Comparison of ENCODE assay signal across 8 mouse cellular contexts in the genomic region with DNA sequence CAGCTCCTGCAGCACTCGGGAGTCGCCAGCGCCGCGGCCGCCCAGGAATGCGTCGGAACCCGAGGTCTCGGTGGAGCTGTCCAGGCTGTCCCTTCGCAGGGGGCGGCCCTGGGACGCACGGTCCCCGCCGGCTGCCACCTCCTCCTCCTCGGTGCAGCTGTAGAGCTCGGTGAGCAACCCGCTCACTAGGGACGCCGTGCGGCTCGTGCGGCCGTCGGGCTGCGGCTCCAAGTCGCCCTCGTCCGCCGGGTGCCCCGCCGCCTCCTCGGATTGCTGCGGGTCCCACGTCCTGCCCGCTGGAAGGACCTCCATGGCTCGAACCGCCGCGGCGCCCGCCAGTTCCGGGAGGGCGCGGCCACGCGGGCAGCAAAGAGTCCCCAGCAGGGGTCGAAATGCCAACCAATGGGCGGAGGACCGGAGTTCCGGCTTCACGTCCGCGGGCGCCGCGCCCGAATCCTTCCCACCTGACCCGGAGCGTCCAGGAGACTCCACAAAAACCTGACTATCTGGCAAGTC. TPM values are rescaled to one million over a fixed set of nuclear protein-coding genes. Genes with fewer than 3 reads are reported as not detected.
A peak's percentile ranks its signal among the peaks of the same experiment; 100 is the strongest.
DNase-seq lines count a peak whose midpoint lies in the region; ATAC-seq and TF ChIP-seq lines count a peak whose summit lies in the region.

Tbc1d30 (minus strand) TSS at position 213 of the 516 bp plus-strand sequence.

- H3K4me2 ChIP-seq in embryonic facial prominence, embryonic 12.5 days (replicated peaks), result peak within 1 kb of the TSS; percentile 92
- peak within 1 kb of the TSS; percentile 99 for H3K4me2 ChIP-seq in heart, postnatal 0 days (ENCODE audit: low read depth, low read length)
- H3K4me2 ChIP-seq in neural tube, embryonic 12.5 days (replicated peaks), result peak within 1 kb of the TSS; percentile 98

- peak; percentile 13; the same call in 1 of the 2 replicates for TF ChIP-seq CTCF in heart, postnatal 0 days (IDR thresholded peaks at IDR 0.05; ENCODE audit: low read depth)

- H3K27me3 ChIP-seq in embryonic facial prominence, embryonic 12.5 days, result peaks cover 37% of the 10 kb centered on the region
- H3K27me3 ChIP-seq in heart, postnatal 0 days (ENCODE audit: control insufficient read depth, insufficient read depth, low read length), result no peaks in the 10 kb centered on the region; the same call in 1 of the 2 replicates
- H3K27me3 ChIP-seq in neural tube, embryonic 12.5 days (replicated peaks), result peaks cover 34% of the 10 kb centered on the region

- peaks cover 15% of the 10 kb centered on the region for H3K4me1 ChIP-seq in embryonic facial prominence, embryonic 12.5 days
- no peaks in the 10 kb centered on the region; the same call in none of the 2 replicates for H3K4me1 ChIP-seq in heart, postnatal 0 days (ENCODE audit: control insufficient read depth, insufficient read depth)
- peaks cover 13% of the 10 kb centered on the region for H3K4me1 ChIP-seq in neural tube, embryonic 12.5 days

- DNase-seq in adrenal gland, adult (ENCODE audit: inconsistent age in 2 of 2, low spot score in 1 of 2), result peak; percentile 72 to 91
- peak; percentile 51 for DNase-seq in heart, postnatal 0 days (ENCODE audit: low spot score)
- peak; percentile 72 for DNase-seq in kidney, postnatal 10 days
- peak; percentile 84 to 91 for DNase-seq in lung, adult 18-20 months
- no peak for DNase-seq in frontal cortex, postnatal 25 days (ENCODE audit: low spot score in 2 of 2)

- peak within 1 kb of the TSS; percentile 49 for H3K9ac ChIP-seq in embryonic facial prominence, embryonic 12.5 days
- H3K9ac ChIP-seq in heart, postnatal 0 days (replicated peaks; ENCODE audit: low read depth, low read length), result peak within 1 kb of the TSS; percentile 67
- peak within 1 kb of the TSS; percentile 49 for H3K9ac ChIP-seq in neural tube, embryonic 12.5 days

- 0 out of 2 replicates have a peak, but pooled peaks cover 4% of the 10 kb centered on the region for H3K9me3 ChIP-seq in embryonic facial prominence, embryonic 12.5 days
- no peaks in the 10 kb centered on the region for H3K9me3 ChIP-seq in heart, postnatal 0 days (replicated peaks; ENCODE audit: control insufficient read depth, low read length)
- H3K9me3 ChIP-seq in neural tube, embryonic 12.5 days, result peaks cover 6% of the 10 kb centered on the region; the same call in 1 of the 2 replicates

- TF ChIP-seq EP300 in heart, postnatal 0 days (IDR thresholded peaks at IDR 0.05; ENCODE audit: low read depth), result no peak

- H3K27ac ChIP-seq in embryonic facial prominence, embryonic 12.5 days, result 0 out of 2 replicates have a peak within 1 kb of the TSS, but pooled peaks have one; percentile 30
- H3K27ac ChIP-seq in heart, postnatal 0 days (ENCODE audit: low read depth), result peak within 1 kb of the TSS; percentile 30
- no peak within 1 kb of the TSS for H3K27ac ChIP-seq in neural tube, embryonic 12.5 days

- H3K36me3 ChIP-seq in embryonic facial prominence, embryonic 12.5 days, result no peaks in the 10 kb centered on the region
- no peaks in the 10 kb centered on the region for H3K36me3 ChIP-seq in heart, postnatal 0 days (replicated peaks; ENCODE audit: control insufficient read depth, insufficient read depth, low read length)
- H3K36me3 ChIP-seq in neural tube, embryonic 12.5 days, result no peaks in the 10 kb centered on the region

- peak within 1 kb of the TSS; percentile 52 for H3K4me3 ChIP-seq in embryonic facial prominence, embryonic 12.5 days
- H3K4me3 ChIP-seq in heart, postnatal 0 days (ENCODE audit: low read depth, low read length), result peak within 1 kb of the TSS; percentile 79
- H3K4me3 ChIP-seq in neural tube, embryonic 12.5 days, result peak within 1 kb of the TSS; percentile 46

- peak; percentile 71 for ATAC-seq in CD4-positive, CD25-positive, alpha-beta regulatory T cell, adult 4 months
- ATAC-seq in embryonic facial prominence, embryonic 12.5 days (ENCODE audit: insufficient number of reproducible peaks, insufficient read depth, low FRiP score, low TSS enrichment), result 0 out of 2 replicates have a peak, but pooled peaks have one; percentile 81
- peak; percentile 84 for ATAC-seq in heart, postnatal 0 days (ENCODE audit: insufficient read depth, low read depth)
- ATAC-seq in neural tube, embryonic 12.5 days (ENCODE audit: low FRiP score, low read depth), result peak; percentile 76

- under 1% methylated on average over 61 of the region's 61 CpGs for WGBS in embryonic facial prominence, embryonic 12.5 days
- under 1% methylated on average over 56 of the region's 61 CpGs for WGBS in heart, postnatal 0 days
- whole genome bisulfite sequencing in neural tube, embryonic 12.5 days, result under 1% methylated on average over 55 of the region's 61 CpGs

RNA-seq across cellular contexts. Expression of gene Tbc1d30, which starts in this region (rescaled TPM):
- 1 to 10 TPM; 3.1 to 3.4 TPM for polyA plus RNA-seq in CD4-positive, CD25-positive, alpha-beta regulatory T cell, adult 4 months (2017; shearing (Covaris generic))
- 2.0 and 2.8 TPM in 2 replicates for polyA plus RNA-seq in embryonic facial prominence, embryonic 12.5 days (2016; fragmentation: Nextera tagmentation; extraction: Ambion mirVana)
- 0.58 and 14.7 TPM in 2 replicates for total RNA-seq in heart, postnatal 0 days (2014; rRNA removed; ENCODE audit: low replicate concordance)
- 1.1 and 1.2 TPM in 2 replicates for polyA plus RNA-seq in heart, postnatal 0 days (2015; fragmentation: Nextera tagmentation; extraction: Ambion mirVana)
- 8.1 and 9.0 TPM in 2 replicates for polyA plus RNA-seq in neural tube, embryonic 12.5 days (2016; fragmentation: Nextera tagmentation; extraction: Ambion mirVana)

Comparison
In these comparisons a context has a peak if more than half of its experiments do, and no peak if none do; other contexts are left out.
1. DNase-seq: peak in adrenal gland, adult (2 of 2), heart, postnatal 0 days (single experiment), kidney, postnatal 10 days (single experiment) and lung, adult 18-20 months (2 of 2); none in frontal cortex, postnatal 25 days (0 of 2).
2. Peak in every context shown above with its lines, with median percentiles within 50 percentile points of each other: ATAC-seq, H3K4me2 ChIP-seq, H3K4me3 ChIP-seq and H3K9ac ChIP-seq.